Mouse (Mus musculus): Measurements from ENCODE around the gene Avl9. TPM values are rescaled to one million over a fixed set of nuclear protein-coding genes. Genes with fewer than 3 reads are reported as not detected.

Gene Avl9
- polyA plus RNA-seq, 1 experiment from 2014 or later, result 42.0 TPM

- Histone ChIP-seq H3K27ac (no peak overlapping the region), H3K9me3 (no peaks in the 10 kb centered on the region), H3K4me1 (no peaks in the 10 kb centered on the region), H3K36me3 (replicated peaks) (peaks cover 48% of the 10 kb centered on the region), H3K9ac (no peak overlapping the region), H3K4me3 (replicated peaks) (no peak overlapping the region), H3K4me2 (no peak overlapping the region), H3K27me3 (no peaks in the 10 kb centered on the region)
- ATAC-seq (ENCODE audit: low FRiP score), result no peak
- 91% methylated on average over 1 of the region's 1 CpGs for WGBS
These were observed 41.4 kb downstream of the Avl9 start for GRCm38 (mm10) chr6:56756117-56756516.

GRCm38 (mm10) chr6:56759324-56759723 is 44.6 kb downstream of the Avl9 start:
- no peaks in the 10 kb centered on the region for H3K27me3 ChIP-seq
- no peak overlapping the region for H3K27ac ChIP-seq
- no peak overlapping the region for H3K9ac ChIP-seq
- WGBS, result 86% methylated on average over 1 of the region's 1 CpGs
- H3K36me3 ChIP-seq (replicated peaks), result peaks cover 53% of the 10 kb centered on the region
- ATAC-seq (ENCODE audit: low FRiP score), result no peak
- no peak overlapping the region for H3K4me2 ChIP-seq
- H3K4me1 ChIP-seq, result no peaks in the 10 kb centered on the region
- H3K4me3 ChIP-seq (replicated peaks), result no peak overlapping the region
- no peaks in the 10 kb centered on the region for H3K9me3 ChIP-seq

- Histone ChIP-seq H3K27ac (no peak overlapping the region), H3K4me2 (no peak overlapping the region), H3K4me3 (replicated peaks) (no peak overlapping the region), H3K36me3 (replicated peaks) (peaks cover 25% of the 10 kb centered on the region), H3K27me3 (no peaks in the 10 kb centered on the region), H3K4me1 (no peaks in the 10 kb centered on the region), H3K9ac (no peak overlapping the region), H3K9me3 (no peaks in the 10 kb centered on the region)
- no peak for ATAC-seq (ENCODE audit: low FRiP score)
- 84% methylated on average over 3 of the region's 3 CpGs for WGBS
These were observed 50.6 kb downstream of the Avl9 start for GRCm38 (mm10) chr6:56765265-56765664.

GRCm38 (mm10) chr6:56765696-56766095 is 51.0 kb downstream of the Avl9 start:
- no peak overlapping the region for H3K4me2 ChIP-seq
- WGBS, result 92% methylated on average over 4 of the region's 4 CpGs
- H3K9ac ChIP-seq, result no peak overlapping the region
- H3K36me3 ChIP-seq (replicated peaks), result peaks cover 22% of the 10 kb centered on the region
- no peaks in the 10 kb centered on the region for H3K9me3 ChIP-seq
- no peaks in the 10 kb centered on the region for H3K27me3 ChIP-seq
- ATAC-seq (ENCODE audit: low FRiP score), result no peak
- no peak overlapping the region for H3K4me3 ChIP-seq (replicated peaks)
- no peaks in the 10 kb centered on the region for H3K4me1 ChIP-seq
- no peak overlapping the region for H3K27ac ChIP-seq

- WGBS, result 88% methylated on average over 3 of the region's 3 CpGs
- Histone ChIP-seq H3K4me3 (replicated peaks) (no peak overlapping the region), H3K9me3 (no peaks in the 10 kb centered on the region), H3K27ac (no peak overlapping the region), H3K36me3 (replicated peaks) (peaks cover 47% of the 10 kb centered on the region), H3K4me2 (no peak overlapping the region), H3K9ac (no peak overlapping the region), H3K27me3 (no peaks in the 10 kb centered on the region), H3K4me1 (no peaks in the 10 kb centered on the region)
- ATAC-seq (ENCODE audit: low FRiP score), result no peak
These were observed 61.1 kb downstream of the Avl9 start for GRCm38 (mm10) chr6:56775816-56776215.

GRCm38 (mm10) chr6:56779636-56780035 is 64.9 kb downstream of the Avl9 start:
- no peak for ATAC-seq (ENCODE audit: low FRiP score)
- H3K27me3 ChIP-seq, result no peaks in the 10 kb centered on the region
- no peak overlapping the region for H3K4me3 ChIP-seq (replicated peaks)
- no peak overlapping the region for H3K9ac ChIP-seq
- H3K9me3 ChIP-seq, result no peaks in the 10 kb centered on the region
- no peak overlapping the region for H3K27ac ChIP-seq
- no peaks in the 10 kb centered on the region for H3K4me1 ChIP-seq
- H3K4me2 ChIP-seq, result no peak overlapping the region
- 96% methylated on average over 5 of the region's 5 CpGs for WGBS
- peaks cover 57% of the 10 kb centered on the region for H3K36me3 ChIP-seq (replicated peaks)

GRCm38 (mm10) chr6:56783561-56784272 is 69.0 kb downstream of the Avl9 start:
- WGBS, result 93% methylated on average over 4 of the region's 4 CpGs
- H3K36me3 ChIP-seq (replicated peaks), result peaks cover 52% of the 10 kb centered on the region

GRCm38 (mm10) chr6:56785068-56785467 is 70.4 kb downstream of the Avl9 start:
- no peaks in the 10 kb centered on the region for H3K9me3 ChIP-seq
- 93% methylated on average over 5 of the region's 5 CpGs for WGBS
- H3K27me3 ChIP-seq, result no peaks in the 10 kb centered on the region
- peaks cover 45% of the 10 kb centered on the region for H3K36me3 ChIP-seq (replicated peaks)
- no peaks in the 10 kb centered on the region for H3K4me1 ChIP-seq
- H3K4me3 ChIP-seq (replicated peaks), result no peak overlapping the region
- ATAC-seq (ENCODE audit: low FRiP score), result no peak
- H3K27ac ChIP-seq, result no peak overlapping the region
- no peak overlapping the region for H3K4me2 ChIP-seq
- H3K9ac ChIP-seq, result no peak overlapping the region

More at GRCm38 (mm10) chr6:56783561-56784272, 69.0 kb downstream of the Avl9 start:
- Histone ChIP-seq H3K4me1 (no peaks in the 10 kb centered on the region), H3K27ac (no peak overlapping the region), H3K4me3 (replicated peaks) (no peak overlapping the region), H3K4me2 (no peak overlapping the region), H3K9me3 (no peaks in the 10 kb centered on the region), H3K27me3 (no peaks in the 10 kb centered on the region), H3K9ac (no peak overlapping the region)
- ATAC-seq (ENCODE audit: low FRiP score), result no peak

GRCm38 (mm10) chr6:56787668-56788067 is 73.0 kb downstream of the Avl9 start:
- Histone ChIP-seq H3K4me2 (no peak overlapping the region), H3K27me3 (no peaks in the 10 kb centered on the region), H3K9me3 (no peaks in the 10 kb centered on the region), H3K27ac (no peak overlapping the region), H3K36me3 (replicated peaks) (peaks cover 35% of the 10 kb centered on the region), H3K4me3 (replicated peaks) (no peak overlapping the region), H3K9ac (no peak overlapping the region), H3K4me1 (no peaks in the 10 kb centered on the region)
- no peak for ATAC-seq (ENCODE audit: low FRiP score)
- WGBS, result 82% methylated on average over 2 of the region's 2 CpGs

- no peaks in the 10 kb centered on the region for H3K27me3 ChIP-seq
- no peak for ATAC-seq (ENCODE audit: low FRiP score)
- H3K4me1 ChIP-seq, result no peaks in the 10 kb centered on the region
- H3K9me3 ChIP-seq, result no peaks in the 10 kb centered on the region
- H3K4me2 ChIP-seq, result no peak overlapping the region
- H3K36me3 ChIP-seq (replicated peaks), result peaks cover 26% of the 10 kb centered on the region
- no peak overlapping the region for H3K9ac ChIP-seq
- H3K27ac ChIP-seq, result no peak overlapping the region
- no peak overlapping the region for H3K4me3 ChIP-seq (replicated peaks)
- 95% methylated on average over 3 of the region's 3 CpGs for WGBS
These were observed 74.6 kb downstream of the Avl9 start for GRCm38 (mm10) chr6:56789336-56789735.

GRCm38 (mm10) chr6:56794834-56795233 is 80.1 kb downstream of the Avl9 start:
- H3K4me1 ChIP-seq, result peaks cover 18% of the 10 kb centered on the region
- WGBS, result 88% methylated on average over 5 of the region's 5 CpGs
- peak overlapping the region; percentile 68 for H3K4me2 ChIP-seq
- no peaks in the 10 kb centered on the region for H3K27me3 ChIP-seq
- no peak overlapping the region for H3K9ac ChIP-seq
- no peaks in the 10 kb centered on the region for H3K9me3 ChIP-seq
- 0 out of 2 replicates have a peak, but pooled peaks cover 5% of the 10 kb centered on the region for H3K36me3 ChIP-seq (replicated peaks)
- no peak overlapping the region for H3K4me3 ChIP-seq (replicated peaks)
- no peak for ATAC-seq (ENCODE audit: low FRiP score)
- H3K27ac ChIP-seq, result no peak overlapping the region

GRCm38 (mm10) chr6:56796232-56796631 is 81.5 kb downstream of the Avl9 start:
- Histone ChIP-seq H3K36me3 (replicated peaks) (0 out of 2 replicates have a peak, but pooled peaks cover 5% of the 10 kb centered on the region), H3K4me3 (replicated peaks) (peak overlapping the region; percentile 88), H3K27me3 (no peaks in the 10 kb centered on the region), H3K9me3 (no peaks in the 10 kb centered on the region), H3K27ac (peak overlapping the region; percentile 100), H3K4me1 (peaks cover 18% of the 10 kb centered on the region), H3K9ac (peak overlapping the region; percentile 93), H3K4me2 (peak overlapping the region; percentile 68)
- no peak for ATAC-seq (ENCODE audit: low FRiP score)
- 12% methylated on average over 8 of the region's 8 CpGs for WGBS

GRCm38 (mm10) chr6:56796668-56797141 is 82.0 kb downstream of the Avl9 start:
- Histone ChIP-seq H3K36me3 (replicated peaks) (0 out of 2 replicates have a peak, but pooled peaks cover 5% of the 10 kb centered on the region), H3K4me3 (replicated peaks) (peak overlapping the region; percentile 88), H3K9me3 (no peaks in the 10 kb centered on the region), H3K27ac (peak overlapping the region; percentile 100), H3K9ac (peak overlapping the region; percentile 93), H3K27me3 (no peaks in the 10 kb centered on the region), H3K4me2 (peak overlapping the region; percentile 68), H3K4me1 (peaks cover 18% of the 10 kb centered on the region)
- peak; percentile 39 for ATAC-seq (ENCODE audit: low FRiP score)
- under 1% methylated on average over 16 of the region's 16 CpGs for WGBS
